Mouse (Mus musculus) forebrain, embryonic 12.5 days (tissue): Measurements from ENCODE around the gene Fam222a. TPM values are rescaled to one million over a fixed set of nuclear protein-coding genes. Genes with fewer than 3 reads are reported as not detected.

Experiments
- ATAC-seq: fragments of 200-750 bp; cut with Nextera tagmentation; 2 replicates; pipeline ENCODE4 v1.8.0; 2017; ENCODE audit warnings: moderate TSS enrichment; ENCODE audit not compliant: low FRiP score
- H3K27ac ChIP-seq: fragments of 300-500 bp; sonication (generic); 2 replicates; pipeline ENCODE4 v1.5.1; 2016; ENCODE audit warnings: mild to moderate bottlenecking
- H3K27me3 ChIP-seq: fragments of 300-500 bp; sonication (generic); 2 replicates; pipeline ENCODE4 v1.6.1; 2016; ENCODE audit warnings: mild to moderate bottlenecking
- H3K36me3 ChIP-seq: fragments of 300-500 bp; sonication (generic); replicated peaks from 2 replicates; pipeline ENCODE4 v1.6.1; 2016; ENCODE audit warnings: mild to moderate bottlenecking
- H3K4me1 ChIP-seq: fragments of 300-500 bp; sonication (generic); 2 replicates; pipeline ENCODE4 v1.6.1; 2016
- H3K4me2 ChIP-seq: fragments of 300-500 bp; sonication (generic); 2 replicates; pipeline ENCODE4 v1.6.1; 2016; ENCODE audit warnings: mild to moderate bottlenecking, moderate library complexity
- H3K4me3 ChIP-seq: fragments of 300-500 bp; sonication (generic); replicated peaks from 2 replicates; pipeline ENCODE4 v1.5.1; 2016; ENCODE audit warnings: mild to moderate bottlenecking
- H3K9ac ChIP-seq: fragments of 300-500 bp; sonication (generic); 2 replicates; pipeline ENCODE4 v1.6.1; 2016; ENCODE audit warnings: mild to moderate bottlenecking
- H3K9me3 ChIP-seq: fragments of 300-500 bp; sonication (generic); 2 replicates; pipeline ENCODE4 v1.6.1; 2016
- WGBS: fragments of 180-500 bp; shearing (Covaris S2); methylation state at CpG from one replicate; pipeline ENCODE4 v1.1.7; 2016; 5-methylcytosine and 5-hydroxymethylcytosine counted together
- polyA plus RNA-seq: library from polyadenylated mRNA; unstranded; fragments of >200 nt; fragmentation: Nextera tagmentation; extraction: Ambion mirVana; gene quantifications from 2 replicates; pipeline ENCODE4 v1.2.1, GENCODE M21; 2016

Fam222a gene
- polyA plus RNA-seq, 1 experiment from 2014 or later: 6.9 TPM

DNA sequence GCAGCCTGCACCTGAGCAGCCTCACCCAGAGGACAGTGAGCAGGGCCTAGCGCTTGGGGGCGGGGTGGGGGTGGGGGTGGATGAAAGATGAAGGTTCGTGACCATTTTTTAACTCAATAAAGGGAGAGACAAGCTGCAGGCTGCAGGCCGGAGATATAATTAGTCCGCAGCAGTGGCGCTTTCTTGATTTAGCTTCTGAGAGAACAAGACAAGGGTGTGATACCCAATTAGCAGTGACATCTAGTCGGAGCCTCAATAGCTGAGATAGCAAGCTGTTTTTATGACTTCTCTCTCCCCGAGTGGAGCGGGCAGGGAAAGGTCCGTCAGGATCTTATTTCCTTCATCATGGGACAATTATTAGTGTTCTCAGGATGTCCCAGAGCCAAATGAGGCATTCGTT is 7.2 kb downstream of the Fam222a start:
- ATAC-seq: no peak
- H3K4me1 ChIP-seq: peaks cover 98% of the 10 kb centered on the region
- H3K4me2 ChIP-seq: peak overlapping the region; percentile 40
- WGBS: 13% methylated on average over 11 of the region's 11 CpGs
- peak overlapping the region; percentile 70; the same call in 1 of the 2 replicates for H3K27ac ChIP-seq
- 0 out of 2 replicates have a peak overlapping the region, but pooled peaks have one; percentile 45 for H3K9ac ChIP-seq
- H3K27me3 ChIP-seq: peaks cover 49% of the 10 kb centered on the region
- peak overlapping the region; percentile 7; the same call in 1 of the 2 replicates for H3K4me3 ChIP-seq
- H3K36me3 ChIP-seq: no peaks in the 10 kb centered on the region
- H3K9me3 ChIP-seq: no peaks in the 10 kb centered on the region

DNA sequence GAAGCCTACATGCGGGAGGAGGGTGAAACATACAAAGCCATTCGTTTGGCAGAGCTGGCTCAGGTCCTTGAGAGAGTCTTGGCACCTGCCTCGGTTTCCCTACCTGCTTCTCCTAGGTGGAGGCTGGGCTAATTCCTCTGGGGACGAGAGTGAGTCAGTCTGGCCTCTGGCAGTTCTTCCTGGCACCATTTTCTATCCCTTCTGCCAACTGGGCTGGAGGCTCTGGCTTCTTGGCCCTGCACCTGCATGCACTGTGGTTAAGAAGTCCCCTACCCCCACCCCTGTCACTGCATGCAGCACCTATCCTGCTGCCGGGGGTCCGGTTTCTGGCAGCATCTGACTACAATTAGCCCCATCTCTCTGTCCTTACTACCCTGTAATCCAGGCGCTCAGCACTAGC is 7.7 kb downstream of the Fam222a start:
- Histone ChIP-seq H3K4me3 (no peak overlapping the region), H3K27ac (peak overlapping the region; percentile 70), H3K4me1 (peaks cover 97% of the 10 kb centered on the region), H3K27me3 (peaks cover 45% of the 10 kb centered on the region), H3K4me2 (peak overlapping the region; percentile 40), H3K36me3 (no peaks in the 10 kb centered on the region), H3K9ac (no peak overlapping the region), H3K9me3 (no peaks in the 10 kb centered on the region)
- no peak for ATAC-seq
- 68% methylated on average over 7 of the region's 7 CpGs for WGBS

DNA sequence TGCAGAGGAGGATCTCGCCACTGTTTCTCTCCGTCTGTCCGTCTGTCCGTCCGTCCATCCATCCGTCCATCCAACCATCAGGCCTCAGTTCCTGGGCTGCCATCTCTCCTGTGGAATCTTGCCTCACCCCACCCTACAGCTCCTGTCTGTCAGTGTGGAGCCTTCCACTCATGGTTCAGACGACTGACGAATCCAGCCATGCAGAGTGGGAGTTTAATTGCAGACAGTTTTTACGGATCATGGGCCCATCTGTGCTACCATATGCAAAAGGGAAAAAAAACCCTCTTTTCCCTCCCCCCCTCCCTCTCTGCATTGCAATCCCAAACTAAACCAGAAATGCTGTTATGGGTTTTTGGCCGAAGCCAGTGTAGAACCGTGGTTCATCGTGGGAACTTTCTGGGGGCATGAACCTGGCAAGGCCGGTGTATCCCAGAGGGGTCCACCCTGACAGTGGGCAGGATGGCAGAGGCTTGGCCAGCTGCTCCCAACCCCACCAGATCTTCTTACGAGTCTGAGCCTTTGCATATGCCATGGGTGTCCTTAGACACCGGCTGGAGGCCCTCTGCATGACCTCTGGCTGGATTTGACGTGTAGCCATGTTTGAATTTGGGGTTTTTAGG is 8.3 kb downstream of the Fam222a start:
- H3K4me2 ChIP-seq: peak overlapping the region; percentile 40; the same call in 1 of the 2 replicates
- ATAC-seq: no peak
- H3K4me3 ChIP-seq: no peak overlapping the region
- WGBS: 84% methylated on average over 16 of the region's 16 CpGs
- H3K27me3 ChIP-seq: peaks cover 45% of the 10 kb centered on the region
- no peaks in the 10 kb centered on the region for H3K36me3 ChIP-seq
- no peak overlapping the region for H3K9ac ChIP-seq
- no peaks in the 10 kb centered on the region for H3K9me3 ChIP-seq
- H3K4me1 ChIP-seq: peaks cover 95% of the 10 kb centered on the region
- H3K27ac ChIP-seq: peak overlapping the region; percentile 70; the same call in 1 of the 2 replicates

DNA sequence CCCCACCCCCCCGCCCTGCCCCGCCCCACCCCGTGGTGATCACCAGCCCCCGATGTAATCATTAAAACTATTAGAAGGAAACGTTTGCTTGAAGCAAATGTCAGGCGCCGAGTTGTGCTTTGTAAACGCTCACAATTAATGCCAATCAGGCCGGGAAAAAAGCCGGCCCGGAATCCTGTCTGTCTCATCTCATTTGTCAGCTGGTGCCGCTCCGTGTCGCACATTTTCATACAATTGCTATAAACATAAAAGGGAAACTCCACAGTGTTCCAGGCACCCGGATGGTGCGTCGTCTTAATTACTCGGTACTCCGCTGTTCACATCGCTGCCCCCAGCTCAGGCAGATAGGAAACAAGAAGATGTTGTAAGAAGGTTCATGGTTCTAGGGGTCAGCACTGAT is 10.5 kb downstream of the Fam222a start:
- H3K27me3 ChIP-seq: peaks cover 40% of the 10 kb centered on the region
- ATAC-seq: no peak
- H3K36me3 ChIP-seq: no peaks in the 10 kb centered on the region
- peak overlapping the region; percentile 63; the same call in 1 of the 2 replicates for H3K27ac ChIP-seq
- peaks cover 90% of the 10 kb centered on the region for H3K4me1 ChIP-seq
- no peak overlapping the region for H3K4me3 ChIP-seq
- H3K4me2 ChIP-seq: peak overlapping the region; percentile 29; the same call in 1 of the 2 replicates
- H3K9me3 ChIP-seq: no peaks in the 10 kb centered on the region
- no peak overlapping the region for H3K9ac ChIP-seq
- 29% methylated on average over 20 of the region's 20 CpGs for WGBS

DNA sequence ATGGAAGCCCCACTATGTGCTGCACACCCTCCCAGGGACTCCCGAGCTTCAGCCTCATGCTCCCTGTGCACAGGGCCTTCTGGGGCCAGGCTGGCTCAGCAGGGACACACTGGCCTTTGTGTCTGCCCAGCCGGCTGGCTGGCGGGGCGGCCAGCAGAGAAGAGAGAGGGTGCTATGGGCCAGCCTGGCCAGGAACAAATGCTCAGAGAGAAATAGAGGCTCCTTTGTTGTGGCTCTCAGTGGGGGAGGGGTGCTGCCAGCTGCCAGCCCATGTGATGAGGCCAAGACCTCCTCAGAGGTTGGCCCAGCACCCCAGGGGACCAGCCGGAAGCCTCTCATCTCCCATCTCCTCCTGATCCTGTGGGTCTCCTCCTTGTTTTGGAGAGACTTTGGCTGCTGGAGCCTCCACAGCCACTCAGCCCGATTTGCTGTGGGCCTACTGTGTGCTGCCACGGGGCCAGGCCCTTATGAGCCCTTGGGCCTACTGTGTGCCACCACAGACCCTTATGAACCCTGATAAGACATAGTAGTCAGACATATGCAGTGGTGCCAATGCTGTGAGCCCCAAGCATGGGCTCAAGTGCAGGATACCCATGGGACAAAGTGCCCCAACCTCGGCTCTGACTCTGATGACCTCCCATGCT is 12.0 kb downstream of the Fam222a start:
- peaks cover 90% of the 10 kb centered on the region for H3K4me1 ChIP-seq
- no peak overlapping the region for H3K4me2 ChIP-seq
- no peaks in the 10 kb centered on the region for H3K36me3 ChIP-seq
- no peaks in the 10 kb centered on the region for H3K9me3 ChIP-seq
- no peak overlapping the region for H3K9ac ChIP-seq
- H3K27me3 ChIP-seq: peaks cover 39% of the 10 kb centered on the region
- ATAC-seq: no peak
- H3K4me3 ChIP-seq: no peak overlapping the region
- H3K27ac ChIP-seq: peak overlapping the region; percentile 38
- WGBS: 43% methylated on average over 8 of the region's 8 CpGs

DNA sequence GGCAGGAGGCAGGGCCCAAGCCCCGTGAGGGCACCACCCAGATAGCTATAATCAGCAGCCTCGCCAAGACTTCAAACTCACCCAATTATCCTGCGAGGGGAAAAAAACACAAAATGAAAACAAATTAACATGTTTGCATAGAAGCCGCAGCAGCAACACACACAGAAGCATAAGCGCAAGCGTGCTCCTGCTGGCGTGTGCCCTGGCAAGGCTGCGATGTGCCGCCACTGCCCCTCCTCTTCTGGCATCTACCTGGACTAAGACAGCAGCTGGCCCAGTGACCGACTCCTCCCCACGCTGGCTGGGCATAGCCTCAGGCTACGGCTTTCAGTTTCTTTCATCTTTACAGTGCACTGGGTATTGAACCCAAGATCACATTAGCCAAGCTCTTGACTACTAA is 13.7 kb downstream of the Fam222a start:
- Histone ChIP-seq H3K36me3 (no peaks in the 10 kb centered on the region), H3K4me2 (no peak overlapping the region), H3K9ac (0 out of 2 replicates have a peak overlapping the region, but pooled peaks have one; percentile 8), H3K27me3 (peaks cover 37% of the 10 kb centered on the region), H3K4me1 (peaks cover 90% of the 10 kb centered on the region), H3K4me3 (no peak overlapping the region), H3K27ac (peak overlapping the region; percentile 53; the same call in 1 of the 2 replicates), H3K9me3 (no peaks in the 10 kb centered on the region)
- ATAC-seq: no peak
- WGBS: 56% methylated on average over 12 of the region's 12 CpGs

DNA sequence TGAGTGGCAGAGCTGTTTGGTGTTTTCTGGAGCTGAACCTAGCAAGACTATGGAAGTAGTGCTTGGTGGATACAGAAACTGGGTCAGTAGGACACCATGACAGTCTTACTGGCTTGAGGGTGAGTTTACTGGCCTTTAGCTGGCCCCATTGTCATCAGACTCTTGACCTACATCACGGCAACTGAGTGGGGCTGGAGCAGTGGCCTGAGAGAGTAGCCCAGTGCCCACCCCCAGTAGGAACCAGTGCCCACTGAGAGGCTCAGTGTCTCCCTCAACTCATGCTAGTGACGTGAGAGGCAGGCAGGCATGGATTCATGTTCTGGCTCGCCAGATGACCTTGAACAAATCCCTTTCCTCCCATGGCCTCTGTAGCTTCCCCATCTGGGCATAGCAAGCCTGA is 15.2 kb downstream of the Fam222a start:
- Histone ChIP-seq H3K27ac (no peak overlapping the region), H3K27me3 (peaks cover 38% of the 10 kb centered on the region)

DNA sequence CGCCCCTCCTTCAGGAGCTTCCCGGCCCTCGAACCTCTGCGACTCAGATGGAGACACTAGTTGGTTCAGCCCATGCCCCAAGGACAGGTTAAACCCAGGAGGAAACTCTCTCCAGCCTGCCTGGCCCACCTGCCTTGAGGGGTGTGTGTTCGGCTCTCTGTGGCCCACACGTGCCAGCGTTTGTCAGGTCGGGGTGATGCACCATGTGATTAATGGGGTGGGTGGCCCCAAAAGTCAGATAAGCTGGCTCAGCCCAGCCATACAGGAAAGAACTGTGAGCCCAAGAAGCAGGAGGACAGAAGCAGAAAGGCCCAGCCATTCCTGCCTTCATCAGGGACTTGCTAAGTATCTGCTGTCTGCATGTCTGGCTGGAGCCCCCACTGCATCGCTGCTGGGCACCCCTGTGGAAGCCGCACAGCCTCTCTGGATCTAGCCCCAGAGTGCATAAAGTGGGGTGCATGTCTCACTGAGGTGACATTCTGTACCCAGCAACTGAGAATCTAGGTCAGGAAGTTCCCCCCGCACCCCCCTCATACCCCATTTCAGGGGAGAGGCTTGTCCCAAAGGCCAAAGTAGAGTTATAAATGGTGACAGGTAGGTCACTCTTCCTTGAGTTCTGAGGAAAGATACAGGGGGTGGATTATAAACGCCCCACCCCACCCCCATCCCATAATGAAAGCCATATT is 15.8 kb downstream of the Fam222a start:
- no peak overlapping the region for H3K4me3 ChIP-seq
- no peak overlapping the region for H3K27ac ChIP-seq
- ATAC-seq: no peak
- H3K4me1 ChIP-seq: peaks cover 88% of the 10 kb centered on the region
- H3K9me3 ChIP-seq: no peaks in the 10 kb centered on the region
- WGBS: 85% methylated on average over 12 of the region's 12 CpGs
- H3K4me2 ChIP-seq: no peak overlapping the region
- H3K27me3 ChIP-seq: peaks cover 38% of the 10 kb centered on the region
- H3K36me3 ChIP-seq: no peaks in the 10 kb centered on the region
- H3K9ac ChIP-seq: no peak overlapping the region

More for the DNA sequence above, 15.2 kb downstream of the Fam222a start:
- Histone ChIP-seq H3K9me3 (no peaks in the 10 kb centered on the region), H3K4me2 (no peak overlapping the region), H3K4me3 (no peak overlapping the region), H3K9ac (no peak overlapping the region), H3K4me1 (peaks cover 88% of the 10 kb centered on the region), H3K36me3 (no peaks in the 10 kb centered on the region)
- 83% methylated on average over 3 of the region's 3 CpGs for WGBS
- ATAC-seq: no peak

DNA sequence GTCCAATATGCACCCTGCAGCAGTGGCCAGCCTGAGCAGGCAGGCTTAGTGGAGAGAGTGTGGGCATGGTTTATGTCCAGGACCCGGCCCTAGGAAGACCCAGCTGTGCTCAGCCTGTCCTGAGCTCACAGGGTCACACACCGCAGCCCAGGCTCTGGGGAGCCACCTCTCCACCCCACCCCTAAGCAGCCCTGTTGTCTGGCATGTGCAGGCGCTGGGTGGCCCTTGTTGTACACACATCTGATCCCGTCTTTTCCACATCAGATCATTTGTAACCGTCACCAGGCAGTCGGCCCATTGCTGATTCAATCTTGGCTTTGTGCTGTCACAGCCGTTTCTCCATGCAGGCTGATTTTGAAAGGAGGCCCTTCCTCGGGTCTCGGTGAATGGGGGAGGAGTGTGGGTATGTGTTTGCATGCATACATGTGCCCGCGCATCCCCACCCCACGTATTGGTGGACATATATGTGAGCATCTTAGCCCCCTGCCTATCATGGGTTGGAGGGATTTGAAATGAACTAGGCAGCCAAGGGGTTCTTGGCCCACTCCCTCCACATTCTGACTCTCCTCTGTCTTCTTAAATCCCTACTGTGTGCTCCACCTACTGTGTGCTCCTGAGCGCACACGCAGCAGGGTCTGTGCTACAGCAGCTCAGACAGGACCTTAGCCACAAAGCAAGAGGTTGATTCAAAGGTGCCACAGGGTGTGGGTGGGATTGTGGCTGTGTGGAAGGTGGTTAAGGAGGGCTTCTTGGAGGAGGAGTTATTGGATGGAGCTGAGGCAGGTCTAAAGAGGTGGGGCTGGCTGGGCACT is 16.7 kb downstream of the Fam222a start:
- Histone ChIP-seq H3K9me3 (no peaks in the 10 kb centered on the region), H3K4me1 (peaks cover 89% of the 10 kb centered on the region), H3K4me3 (no peak overlapping the region), H3K36me3 (no peaks in the 10 kb centered on the region), H3K4me2 (no peak overlapping the region), H3K27ac (peak overlapping the region; percentile 50; the same call in 1 of the 2 replicates), H3K27me3 (peaks cover 38% of the 10 kb centered on the region), H3K9ac (no peak overlapping the region)
- ATAC-seq: peak; percentile 33; the same call in 1 of the 2 replicates
- WGBS: 31% methylated on average over 14 of the region's 14 CpGs

DNA sequence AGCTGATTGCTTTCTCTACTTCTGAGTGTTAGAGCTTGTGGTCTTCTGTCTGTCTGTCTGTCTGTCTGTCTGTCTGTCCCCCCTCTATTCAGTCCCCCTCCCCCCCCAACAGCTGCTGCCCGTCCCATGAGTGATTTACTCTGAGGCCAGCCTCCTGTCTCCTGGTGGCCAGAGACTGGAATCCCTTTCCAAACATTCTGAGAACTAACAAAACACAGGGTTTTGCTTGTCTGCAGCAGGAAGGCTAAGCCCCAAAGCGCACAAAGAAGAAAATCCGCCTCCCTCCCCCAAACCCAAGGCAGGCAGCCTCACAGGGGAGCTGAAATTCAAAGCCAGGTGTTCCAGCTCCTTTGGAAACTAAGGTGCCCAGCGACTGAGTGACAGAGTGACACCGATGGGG is 17.9 kb downstream of the Fam222a start:
- Histone ChIP-seq H3K9ac (peak overlapping the region; percentile 29), H3K27ac (peak overlapping the region; percentile 58), H3K9me3 (no peaks in the 10 kb centered on the region), H3K4me2 (peak overlapping the region; percentile 13; the same call in 1 of the 2 replicates), H3K36me3 (no peaks in the 10 kb centered on the region), H3K4me1 (peaks cover 93% of the 10 kb centered on the region), H3K27me3 (peaks cover 38% of the 10 kb centered on the region), H3K4me3 (no peak overlapping the region)
- WGBS: 6% methylated on average over 5 of the region's 5 CpGs
- ATAC-seq: no peak

DNA sequence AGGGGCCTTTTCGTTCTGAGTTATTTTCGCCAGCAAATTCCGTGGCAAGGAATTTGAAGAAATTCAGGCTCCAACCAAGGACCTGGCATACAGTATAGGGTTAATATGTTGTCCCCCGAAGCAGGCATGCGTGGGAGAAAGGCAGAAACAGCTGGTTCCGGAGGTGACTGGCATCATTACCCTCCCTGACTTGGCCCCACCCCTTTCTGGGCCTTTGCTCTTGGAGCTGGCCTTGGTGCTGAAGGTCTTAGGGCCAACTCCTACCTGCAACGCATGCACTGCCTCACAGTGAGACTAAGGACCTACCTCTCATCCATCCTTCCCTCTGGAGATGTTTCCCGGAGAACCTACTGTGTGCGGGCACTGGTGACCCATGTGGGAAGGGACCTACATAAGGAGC is 20.1 kb downstream of the Fam222a start:
- Histone ChIP-seq H3K9ac (no peak overlapping the region), H3K4me3 (no peak overlapping the region), H3K36me3 (no peaks in the 10 kb centered on the region), H3K27me3 (peaks cover 35% of the 10 kb centered on the region), H3K27ac (peak overlapping the region; percentile 68), H3K4me2 (no peak overlapping the region), H3K4me1 (peaks cover 98% of the 10 kb centered on the region), H3K9me3 (no peaks in the 10 kb centered on the region)
- 50% methylated on average over 9 of the region's 9 CpGs for WGBS
- no peak for ATAC-seq

DNA sequence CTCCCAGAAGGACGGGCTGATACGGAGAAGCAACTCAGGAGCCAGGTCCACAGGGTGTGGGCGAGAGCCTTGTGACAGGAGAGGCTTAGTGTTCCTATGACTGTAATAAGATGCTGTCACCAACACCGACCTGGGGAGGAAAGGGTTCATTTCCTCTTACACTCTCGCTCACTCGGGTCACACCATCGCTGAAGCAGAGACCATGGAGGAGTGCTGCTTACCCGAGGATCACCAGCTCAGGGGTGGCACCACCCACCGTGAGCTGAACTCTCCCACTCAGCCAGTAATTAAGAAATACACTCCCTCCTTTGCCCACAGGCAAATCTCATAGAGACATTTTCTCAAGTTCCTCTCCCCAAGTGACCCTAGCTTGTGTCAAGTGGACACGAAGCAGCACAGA is 20.6 kb downstream of the Fam222a start:
- H3K4me1 ChIP-seq: peaks cover 98% of the 10 kb centered on the region
- H3K36me3 ChIP-seq: no peaks in the 10 kb centered on the region
- WGBS: 58% methylated on average over 10 of the region's 10 CpGs
- peaks cover 30% of the 10 kb centered on the region for H3K27me3 ChIP-seq
- H3K9me3 ChIP-seq: no peaks in the 10 kb centered on the region
- no peak for ATAC-seq
- H3K4me3 ChIP-seq: no peak overlapping the region
- peak overlapping the region; percentile 68 for H3K27ac ChIP-seq
- H3K9ac ChIP-seq: peak overlapping the region; percentile 17; the same call in 1 of the 2 replicates
- H3K4me2 ChIP-seq: no peak overlapping the region
